Mouse (Mus musculus) hindlimb bud, embryonic 11.5 days (tissue): Measurements from ENCODE around the gene Pcyt2.
A peak's percentile ranks its signal among the peaks of the same experiment; 100 is the strongest.

Source experiments
- DNase-seq: peaks from one replicate; pipeline ENCODE4 v3.0.0-alpha.2; 2012; ENCODE audit warnings: low read depth, low spot score; ENCODE audit errors: extremely low spot score

The Pcyt2 gene

GRCm38 (mm10) chr11:120617519-120618112 is at the start of gene Pcyt2:
Gene Pcyt2 (minus strand): TSS chr11:120617936.
- DNase-seq: peak; percentile 77

- DNase-seq: no peak
Measured at GRCm38 (mm10) chr11:120666617-120667016, 48.9 kb upstream of the Pcyt2 start.

GRCm38 (mm10) chr11:120665406-120665805 is 47.7 kb upstream of the Pcyt2 start:
- no peak for DNase-seq

- DNase-seq: no peak
Measured at GRCm38 (mm10) chr11:120663714-120664113, 46.0 kb upstream of the Pcyt2 start.

GRCm38 (mm10) chr11:120662759-120663158 is 45.0 kb upstream of the Pcyt2 start:
- no peak for DNase-seq

- no peak for DNase-seq
Measured at GRCm38 (mm10) chr11:120661076-120661460, 43.3 kb upstream of the Pcyt2 start, which contains the start of gene Notum. Gene Notum (minus strand): TSS chr11:120661175.

GRCm38 (mm10) chr11:120660301-120661075 is 42.8 kb upstream of the Pcyt2 start:
- DNase-seq: no peak

GRCm38 (mm10) chr11:120659509-120660300 is 42.0 kb upstream of the Pcyt2 start:
- DNase-seq: no peak

- no peak for DNase-seq
Measured at GRCm38 (mm10) chr11:120658876-120659410, 41.2 kb upstream of the Pcyt2 start.

GRCm38 (mm10) chr11:120657301-120657700 is 39.6 kb upstream of the Pcyt2 start:
- no peak for DNase-seq

GRCm38 (mm10) chr11:120654741-120655140 is 37.0 kb upstream of the Pcyt2 start:
- DNase-seq: no peak

- DNase-seq: no peak
Measured at GRCm38 (mm10) chr11:120651872-120652271, 34.1 kb upstream of the Pcyt2 start.

- DNase-seq: no peak
Measured at GRCm38 (mm10) chr11:120648001-120648476, 30.3 kb upstream of the Pcyt2 start, which contains the start of gene Myadml2. Gene Myadml2 (minus strand): TSS chr11:120648158.

GRCm38 (mm10) chr11:120647047-120647830 is 29.5 kb upstream of the Pcyt2 start:
- no peak for DNase-seq

- peak; percentile 79 for DNase-seq
Measured at GRCm38 (mm10) chr11:120643601-120643987, 25.9 kb upstream of the Pcyt2 start, which contains the start of gene Pycr1. Gene Pycr1 (minus strand): TSS chr11:120643769.

GRCm38 (mm10) chr11:120642939-120643600 is 25.3 kb upstream of the Pcyt2 start:
- no peak for DNase-seq

- no peak for DNase-seq
Measured at GRCm38 (mm10) chr11:120641869-120642268, 24.1 kb upstream of the Pcyt2 start.

GRCm38 (mm10) chr11:120641255-120641654 is 23.5 kb upstream of the Pcyt2 start:
- DNase-seq: no peak

- DNase-seq: no peak
Measured at GRCm38 (mm10) chr11:120634810-120635209, 17.1 kb upstream of the Pcyt2 start.
